Mouse (Mus musculus) heart, embryonic 14.5 days (tissue): ENCODE measurements at regions not wholly inside any gene's neighbourhood (a gene's known extent, or its start where the extent isn't known, plus 50 kb on each side); places are given as distances from the start of the nearest gene placed in this dataset.

Experiments used
- ATAC-seq: fragments of 200-750 bp; cut with Nextera tagmentation; 2 replicates; pipeline ENCODE4 v1.8.0; 2017; ENCODE audit warnings: low read depth, moderate TSS enrichment; ENCODE audit not compliant: insufficient number of reproducible peaks, insufficient read depth, low FRiP score
- H3K27ac ChIP-seq, 2 experiments: fragments of 200-500 bp in 1 of 2; fragments of 300-500 bp in 1 of 2; sonication (generic) in 1 of 2; replicated peaks in 1 of 2; 2 replicates each; pipeline ENCODE4 v1.5.1; 2012 to 2014; ENCODE audit warnings: low read depth in 2 of 2, low read length in 2 of 2, control low read depth in 1 of 2, mild to moderate bottlenecking in 1 of 2, mixed read lengths in 1 of 2; ENCODE audit not compliant: control insufficient read depth in 1 of 2, insufficient read depth in 1 of 2
- H3K27me3 ChIP-seq: fragments of 300-500 bp; sonication (generic); 2 replicates; pipeline ENCODE4 v1.6.1; 2014; ENCODE audit warnings: mild to moderate bottlenecking, low read length, control low read depth; ENCODE audit not compliant: control insufficient read depth, insufficient read depth
- H3K36me3 ChIP-seq: fragments of 300-500 bp; sonication (generic); 2 replicates; pipeline ENCODE4 v1.6.1; 2014; ENCODE audit warnings: mild to moderate bottlenecking, control low read depth, low read length, mixed read lengths; ENCODE audit not compliant: control insufficient read depth, insufficient read depth
- H3K4me1 ChIP-seq, 2 experiments: fragments of 200-500 bp in 1 of 2; fragments of 300-500 bp in 1 of 2; sonication (generic) in 1 of 2; 2 replicates each; pipeline ENCODE4 v1.6.1; 2012 to 2014; ENCODE audit warnings: low read length in 2 of 2, control low read depth in 1 of 2, mixed read lengths in 1 of 2; ENCODE audit not compliant: control insufficient read depth in 2 of 2, insufficient read depth in 2 of 2
- H3K4me2 ChIP-seq: fragments of 300-500 bp; sonication (generic); 2 replicates; pipeline ENCODE4 v1.6.1; 2014; ENCODE audit warnings: mild to moderate bottlenecking, low read length
- H3K4me3 ChIP-seq, 2 experiments: fragments of 200-500 bp in 1 of 2; fragments of 300-500 bp in 1 of 2; sonication (generic) in 1 of 2; 2 replicates each; pipeline ENCODE4 v1.5.1; 2012 to 2014; ENCODE audit warnings: low read length in 2 of 2, mild to moderate bottlenecking in 2 of 2, control low read depth in 1 of 2, low read depth in 1 of 2, moderate library complexity in 1 of 2; ENCODE audit not compliant: control insufficient read depth in 1 of 2, insufficient read depth in 1 of 2
- H3K9ac ChIP-seq: fragments of 300-500 bp; sonication (generic); 2 replicates; pipeline ENCODE4 v1.6.1; 2014; ENCODE audit warnings: mild to moderate bottlenecking, low read length
- H3K9me3 ChIP-seq: fragments of 300-500 bp; sonication (generic); 2 replicates; pipeline ENCODE4 v1.6.1; 2016; ENCODE audit warnings: low read length, control low read depth; ENCODE audit not compliant: control insufficient read depth
- WGBS: fragments of 180-500 bp; shearing (Covaris S2); extraction: QIAGEN DNeasy Blood & Tissue Kit; methylation state at CpG from one replicate; pipeline ENCODE4 v1.1.7; 2014; 5-methylcytosine and 5-hydroxymethylcytosine counted together

DNA sequence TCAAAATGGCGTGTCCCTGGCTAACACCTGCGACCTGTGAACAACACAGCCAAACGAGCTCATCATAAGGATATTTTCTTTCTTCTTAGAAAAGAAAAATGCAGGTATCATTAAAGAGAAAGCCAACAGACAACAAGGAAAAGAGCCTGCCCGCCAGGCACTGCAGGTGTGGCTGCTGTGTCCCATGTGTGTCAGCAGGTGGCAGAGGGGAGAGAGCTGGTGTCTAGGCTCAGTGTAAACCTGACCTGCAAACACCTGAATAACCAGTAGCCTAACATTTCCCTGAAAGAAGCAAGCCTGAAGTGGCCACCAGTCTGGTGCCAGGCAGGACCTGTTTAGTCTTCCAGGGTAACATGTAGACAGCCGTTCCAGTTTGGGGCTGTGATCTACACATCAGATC lies 294.9 kb downstream of the Matn1 start:
- Histone ChIP-seq H3K9ac (no peak overlapping the region), H3K4me2 (no peak overlapping the region), H3K4me1 (peaks cover 14% of the 10 kb centered on the region in 2 experiments), H3K27me3 (no peaks in the 10 kb centered on the region), H3K9me3 (no peaks in the 10 kb centered on the region), H3K36me3 (no peaks in the 10 kb centered on the region), H3K4me3 (no peak overlapping the region), H3K27ac (no peak overlapping the region)
- WGBS, result 77% methylated on average over 5 of the region's 5 CpGs
- ATAC-seq, result no peak

DNA sequence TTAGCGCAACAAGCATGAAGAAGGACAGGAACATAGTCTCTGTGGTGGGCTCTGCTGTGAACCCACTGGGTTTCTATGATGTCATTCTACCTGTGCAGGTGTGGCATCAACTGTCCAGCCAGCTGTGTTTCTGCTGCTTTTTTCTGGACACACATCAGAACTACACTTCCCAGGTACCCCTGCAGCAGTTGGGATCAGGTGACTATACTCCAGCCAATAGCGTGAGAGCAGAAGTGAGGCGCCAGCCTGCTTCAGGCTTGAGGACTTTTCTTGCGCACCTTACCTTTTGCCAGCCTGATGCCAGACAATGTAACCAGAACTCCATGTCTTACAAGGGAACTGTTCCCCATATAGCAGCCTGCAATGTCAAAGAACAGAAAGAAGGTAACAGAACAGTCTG lies 296.3 kb downstream of the Matn1 start:
- Histone ChIP-seq H3K4me3 (no peak overlapping the region), H3K36me3 (no peaks in the 10 kb centered on the region), H3K9ac (no peak overlapping the region), H3K4me2 (no peak overlapping the region), H3K27me3 (no peaks in the 10 kb centered on the region), H3K27ac (no peak overlapping the region), H3K4me1 (peaks cover 24 to 27% of the 10 kb centered on the region in 2 experiments), H3K9me3 (no peaks in the 10 kb centered on the region)
- ATAC-seq, result no peak
- 78% methylated on average over 4 of the region's 4 CpGs for WGBS

DNA sequence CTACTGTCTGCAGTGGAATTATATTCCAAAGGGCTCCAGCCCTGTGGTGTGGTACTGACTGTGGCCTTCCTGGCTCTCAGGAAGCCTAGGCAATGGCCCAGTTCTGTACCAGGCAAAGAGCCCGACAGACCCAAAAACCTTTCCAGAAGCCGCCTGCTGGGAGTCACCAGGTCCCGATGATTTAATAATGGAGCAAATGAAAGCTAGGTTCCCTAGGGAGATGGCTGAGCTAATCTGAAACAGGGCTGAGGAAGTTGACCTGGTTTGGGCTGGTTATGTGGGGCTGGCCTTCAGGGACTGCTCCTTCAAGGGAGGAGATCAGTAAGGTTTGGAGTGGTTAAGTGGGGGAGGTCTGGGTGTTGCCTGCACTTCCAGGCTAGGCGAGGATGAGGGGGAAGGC lies 298.1 kb downstream of the Matn1 start:
- Histone ChIP-seq H3K27me3 (no peaks in the 10 kb centered on the region; the same call in 1 of the 2 replicates), H3K4me2 (no peak overlapping the region), H3K9me3 (no peaks in the 10 kb centered on the region), H3K27ac (no peak overlapping the region), H3K4me3 (no peak overlapping the region), H3K9ac (no peak overlapping the region), H3K4me1 (peaks cover 33 to 36% of the 10 kb centered on the region in 2 experiments), H3K36me3 (no peaks in the 10 kb centered on the region)
- WGBS, result 77% methylated on average over 4 of the region's 4 CpGs
- no peak for ATAC-seq

DNA sequence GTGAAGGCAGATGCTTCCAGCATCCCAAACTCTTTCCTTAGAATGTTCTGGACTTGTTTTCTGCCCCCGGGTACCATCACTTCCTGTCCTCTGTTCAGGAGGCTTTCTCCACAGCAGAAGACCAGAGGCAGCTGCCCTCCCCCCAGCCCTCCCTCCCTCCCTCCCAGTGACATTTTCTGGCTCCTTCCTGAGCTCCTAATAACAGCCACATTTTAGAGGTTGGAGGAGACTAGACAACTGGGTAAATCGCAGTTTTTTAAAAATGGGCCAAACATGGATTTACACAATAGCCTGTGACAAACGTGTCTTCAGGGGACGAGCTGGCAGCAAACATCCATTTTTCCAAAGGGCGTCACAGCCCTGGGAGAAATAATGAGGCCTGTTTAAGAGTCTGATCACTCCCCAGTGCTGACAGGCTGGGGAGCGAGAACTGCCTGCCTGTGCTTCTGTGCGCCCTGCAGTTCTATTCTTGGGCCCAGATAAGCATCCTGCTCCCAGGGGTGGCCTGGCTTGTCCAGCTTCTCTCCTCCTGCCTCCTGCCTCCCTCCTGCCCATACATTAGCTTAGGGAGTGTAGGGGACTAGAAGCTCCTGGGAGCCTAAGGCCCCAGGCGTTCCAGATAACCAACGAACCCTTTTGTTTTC lies 299.7 kb downstream of the Matn1 start:
- 9% methylated on average over 9 of the region's 9 CpGs for WGBS
- peak; percentile 87 for ATAC-seq
- Histone ChIP-seq H3K27ac (peak overlapping the region; percentile 91 to 92), H3K4me2 (peak overlapping the region; percentile 19; the same call in 1 of the 2 replicates), H3K36me3 (no peaks in the 10 kb centered on the region), H3K4me1 (peaks cover 33 to 36% of the 10 kb centered on the region in 2 experiments), H3K27me3 (no peaks in the 10 kb centered on the region; the same call in 1 of the 2 replicates), H3K4me3 (no peak overlapping the region), H3K9ac (no peak overlapping the region; the same call in 1 of the 2 replicates), H3K9me3 (no peaks in the 10 kb centered on the region)

DNA sequence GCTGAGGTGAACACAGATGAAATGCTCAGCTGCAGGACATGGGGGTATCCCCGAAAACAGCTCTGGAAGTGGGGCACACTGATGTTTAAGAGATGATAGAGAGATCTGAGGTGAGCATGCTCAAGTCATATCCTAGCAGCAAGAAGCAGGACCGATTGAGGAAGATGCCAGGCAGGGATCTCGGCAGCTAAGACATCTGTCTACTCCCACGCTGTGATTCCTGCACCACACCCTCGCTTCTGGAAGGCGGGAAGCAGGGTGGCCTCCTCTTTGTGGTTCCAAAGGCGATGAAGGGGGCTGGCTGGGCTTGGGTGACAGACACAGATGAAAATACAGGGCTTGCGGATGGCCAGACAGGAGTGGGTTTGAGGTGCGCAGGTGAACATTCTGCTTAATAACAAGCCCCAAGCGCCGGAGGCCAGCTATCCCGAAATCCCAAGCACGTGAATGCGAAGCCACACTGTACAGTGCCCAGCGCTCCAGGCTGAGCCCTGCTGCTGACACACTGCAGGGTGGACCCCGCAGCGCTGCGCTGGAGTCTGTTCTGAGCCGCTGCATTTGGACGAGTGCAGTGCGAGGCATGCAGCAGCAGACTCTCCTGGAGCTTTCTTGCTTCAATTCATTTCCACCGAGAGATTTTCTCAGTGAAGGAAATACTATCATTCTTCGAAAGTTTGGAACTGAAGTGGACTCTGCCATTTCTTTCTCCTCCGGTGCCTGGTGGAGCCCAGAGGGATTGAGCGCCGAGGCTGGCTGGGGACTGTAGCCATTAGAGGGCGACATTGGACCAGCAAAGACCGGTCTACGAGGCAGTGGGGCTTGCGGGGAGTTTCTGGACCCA lies 308.6 kb downstream of the Matn1 start:
- ATAC-seq, result peak; percentile 59; the same call in 1 of the 2 replicates
- H3K36me3 ChIP-seq, result no peaks in the 10 kb centered on the region
- no peak overlapping the region for H3K27ac ChIP-seq
- H3K9ac ChIP-seq, result peak overlapping the region; percentile 36; the same call in 1 of the 2 replicates
- 18% methylated on average over 30 of the region's 30 CpGs for WGBS
- peaks cover 12 to 16% of the 10 kb centered on the region in 2 experiments; a peak in 3 of 4 replicates for H3K4me1 ChIP-seq
- 0 out of 2 replicates have a peak, but pooled peaks cover 4% of the 10 kb centered on the region for H3K27me3 ChIP-seq
- peak overlapping the region; percentile 16 to 22; a peak in 1 of 4 replicates for H3K4me3 ChIP-seq
- H3K4me2 ChIP-seq, result peak overlapping the region; percentile 56
- H3K9me3 ChIP-seq, result no peaks in the 10 kb centered on the region

DNA sequence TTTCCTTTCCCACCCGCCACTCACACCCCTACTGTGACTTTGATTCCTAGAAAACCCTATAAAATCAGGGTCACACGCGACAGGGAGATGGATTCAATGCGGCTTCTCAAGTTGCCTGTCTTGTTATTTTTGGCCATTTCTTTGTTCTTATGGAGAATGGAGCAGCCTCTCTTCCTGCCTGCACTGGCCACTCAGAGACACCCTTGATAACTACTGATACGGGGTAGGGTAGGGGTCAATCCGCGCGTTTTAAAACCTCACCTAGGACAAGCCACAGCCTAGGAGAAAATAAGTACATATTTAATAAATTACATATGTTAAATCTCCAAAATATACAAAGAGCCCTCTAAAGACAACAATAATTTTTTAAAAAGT lies 309.2 kb downstream of the Matn1 start:
- H3K9ac ChIP-seq, result peak overlapping the region; percentile 36; the same call in 1 of the 2 replicates
- no peaks in the 10 kb centered on the region for H3K9me3 ChIP-seq
- H3K4me1 ChIP-seq, result peaks cover 12 to 16% of the 10 kb centered on the region in 2 experiments; a peak in 3 of 4 replicates
- H3K27ac ChIP-seq, result no peak overlapping the region
- peak overlapping the region; percentile 56 for H3K4me2 ChIP-seq
- 0 out of 2 replicates have a peak, but pooled peaks cover 4% of the 10 kb centered on the region for H3K27me3 ChIP-seq
- H3K36me3 ChIP-seq, result no peaks in the 10 kb centered on the region
- WGBS, result under 1% methylated on average over 8 of the region's 8 CpGs
- H3K4me3 ChIP-seq, result peak overlapping the region; percentile 15 to 16; a peak in 1 of 4 replicates
- ATAC-seq, result no peak

DNA sequence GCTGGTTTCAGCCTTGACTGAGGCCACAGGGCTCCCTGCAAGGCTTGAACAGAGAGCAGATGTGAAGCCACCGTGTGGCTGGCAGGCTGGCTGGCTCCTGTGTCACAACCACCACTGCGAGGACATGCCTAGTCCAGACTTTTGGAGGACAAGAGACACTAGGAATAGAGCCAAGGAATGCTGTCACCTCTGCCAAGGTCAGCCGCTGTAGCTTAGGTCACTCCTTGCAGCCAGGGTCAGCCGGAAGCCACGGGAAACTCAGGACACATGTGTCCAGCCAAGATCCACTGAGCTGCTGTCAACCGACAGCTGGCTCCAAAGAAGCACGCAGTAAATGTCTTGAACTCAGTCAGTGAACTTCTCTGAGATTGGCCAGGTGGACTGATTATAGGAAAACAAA lies 310.1 kb downstream of the Matn1 start:
- peaks cover 12 to 16% of the 10 kb centered on the region in 2 experiments; a peak in 3 of 4 replicates for H3K4me1 ChIP-seq
- no peak overlapping the region for H3K9ac ChIP-seq
- H3K36me3 ChIP-seq, result no peaks in the 10 kb centered on the region
- WGBS, result 31% methylated on average over 7 of the region's 7 CpGs
- ATAC-seq, result no peak
- peak overlapping the region in 1 of 2 experiments; percentile 56; a peak in 2 of 4 replicates for H3K27ac ChIP-seq
- no peaks in the 10 kb centered on the region for H3K9me3 ChIP-seq
- H3K4me2 ChIP-seq, result no peak overlapping the region
- 0 out of 2 replicates have a peak, but pooled peaks cover 4% of the 10 kb centered on the region for H3K27me3 ChIP-seq
- H3K4me3 ChIP-seq, result no peak overlapping the region
